Mouse (Mus musculus) ES-E14 (cell line): Measurements from ENCODE around the gene Paqr4.

Experiments
- CHD2 ChIP-seq: IDR thresholded peaks from 2 replicates; pipeline ENCODE4 v1.6.1; 2014; ENCODE audit warnings: mild to moderate bottlenecking, low read depth, low read length, inconsistent platforms
- HCFC1 ChIP-seq: IDR thresholded peaks from 2 replicates; pipeline ENCODE4 v1.6.1; 2012; ENCODE audit warnings: low read length, inconsistent platforms, borderline replicate concordance; ENCODE audit not compliant: insufficient read depth
- MAFK ChIP-seq: IDR thresholded peaks from 2 replicates; pipeline ENCODE4 v1.6.1; 2014; ENCODE audit warnings: mild to moderate bottlenecking, low read depth, low read length, inconsistent platforms; ENCODE audit not compliant: insufficient read depth
- ZC3H11A ChIP-seq: IDR thresholded peaks from 2 replicates; pipeline ENCODE4 v1.6.1; 2012; ENCODE audit warnings: low read depth, mild to moderate bottlenecking, inconsistent platforms, low read length, borderline replicate concordance

DNA sequence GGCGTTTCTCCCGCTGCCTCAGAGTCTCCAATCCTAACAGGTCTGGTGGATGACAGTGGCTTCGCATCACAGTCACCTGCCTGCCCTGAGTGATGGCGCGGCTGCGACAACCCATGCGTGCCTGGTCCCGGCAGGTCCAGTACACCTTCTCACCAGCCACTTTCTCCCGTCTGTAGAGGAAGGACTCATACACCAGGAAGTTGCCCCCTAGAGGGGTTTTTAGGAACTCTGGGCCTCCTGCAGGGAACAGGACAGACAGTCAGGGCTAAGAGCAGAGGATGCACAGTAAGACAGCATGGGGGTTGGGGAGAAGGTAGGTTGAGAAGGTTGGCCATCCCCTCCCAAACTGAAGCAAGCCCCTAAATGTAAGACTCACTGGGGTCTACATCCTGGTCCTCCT is 19.6 kb upstream of the Paqr4 start:
- TF ChIP-seq HCFC1 (no peak), ZC3H11A (no peak), CHD2 (no peak), MAFK (no peak)
